Mouse (Mus musculus): Measurements from ENCODE around the gene Krtap10-10. TPM values are rescaled to one million over a fixed set of nuclear protein-coding genes. Genes with fewer than 3 reads are reported as not detected.

Krtap10-10 gene
- polyA plus RNA-seq, 1 experiment from 2014 or later: not detected

- no peaks in the 10 kb centered on the region for H3K36me3 ChIP-seq (replicated peaks)
- H3K4me2 ChIP-seq: no peak overlapping the region
- ATAC-seq (ENCODE audit: insufficient read depth): no peak
- H3K4me3 ChIP-seq (replicated peaks): no peak overlapping the region
- H3K27me3 ChIP-seq: no peaks in the 10 kb centered on the region
- no peaks in the 10 kb centered on the region for H3K4me1 ChIP-seq (replicated peaks)
- H3K9ac ChIP-seq: no peak overlapping the region
- H3K9me3 ChIP-seq (replicated peaks): no peaks in the 10 kb centered on the region
- 80% methylated on average over 4 of the region's 4 CpGs for WGBS (ENCODE audit: insufficient replicate concordance)
- no peak overlapping the region for H3K27ac ChIP-seq (replicated peaks)
These were observed 17.2 kb upstream of the Krtap10-10 start for GRCm38 (mm10) chr10:77818523-77818922.

- Histone ChIP-seq H3K4me1 (replicated peaks) (no peaks in the 10 kb centered on the region), H3K27me3 (no peaks in the 10 kb centered on the region), H3K4me2 (no peak overlapping the region), H3K36me3 (replicated peaks) (no peaks in the 10 kb centered on the region), H3K9ac (no peak overlapping the region), H3K4me3 (replicated peaks) (no peak overlapping the region), H3K9me3 (replicated peaks) (no peaks in the 10 kb centered on the region), H3K27ac (replicated peaks) (no peak overlapping the region)
- WGBS (ENCODE audit: insufficient replicate concordance): 46% methylated on average over 4 of the region's 4 CpGs
- no peak for ATAC-seq (ENCODE audit: insufficient read depth)
These were observed 16.5 kb upstream of the Krtap10-10 start for GRCm38 (mm10) chr10:77819203-77819602.

DNA sequence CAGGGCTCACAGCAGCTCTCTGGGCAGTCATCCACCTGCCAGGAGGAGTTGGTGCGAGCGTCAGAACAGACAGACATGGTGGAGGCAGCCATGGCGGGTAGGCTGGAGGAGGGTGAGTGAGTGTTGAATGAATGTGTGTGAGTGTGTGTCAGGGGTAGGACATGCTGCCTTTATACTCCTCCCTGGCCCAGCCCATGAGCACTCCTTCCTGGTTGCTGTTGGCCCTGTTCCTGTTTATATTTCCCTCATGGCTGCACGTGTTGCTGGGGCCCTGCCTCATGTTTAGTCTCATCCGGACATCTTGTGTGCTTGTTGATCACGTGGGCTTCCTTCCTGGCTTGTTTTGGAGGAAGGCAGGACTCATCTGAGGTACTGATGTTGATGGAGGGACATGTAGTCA is 8.8 kb upstream of the Krtap10-10 start, which contains the start of gene Krtap10-4:
TSS of gene Krtap10-4 (minus strand) at position 145 of the 400 bp plus-strand sequence.
- H3K36me3 ChIP-seq (replicated peaks): no peaks in the 10 kb centered on the region
- H3K27me3 ChIP-seq: no peaks in the 10 kb centered on the region
- H3K4me2 ChIP-seq: no peak within 1 kb of the TSS
- 39% methylated on average over 6 of the region's 6 CpGs for WGBS (ENCODE audit: insufficient replicate concordance)
- no peak within 1 kb of the TSS for H3K27ac ChIP-seq (replicated peaks)
- H3K4me1 ChIP-seq (replicated peaks): no peaks in the 10 kb centered on the region
- no peak for ATAC-seq (ENCODE audit: insufficient read depth)
- no peak within 1 kb of the TSS for H3K4me3 ChIP-seq (replicated peaks)
- H3K9me3 ChIP-seq (replicated peaks): no peaks in the 10 kb centered on the region
- H3K9ac ChIP-seq: no peak within 1 kb of the TSS

DNA sequence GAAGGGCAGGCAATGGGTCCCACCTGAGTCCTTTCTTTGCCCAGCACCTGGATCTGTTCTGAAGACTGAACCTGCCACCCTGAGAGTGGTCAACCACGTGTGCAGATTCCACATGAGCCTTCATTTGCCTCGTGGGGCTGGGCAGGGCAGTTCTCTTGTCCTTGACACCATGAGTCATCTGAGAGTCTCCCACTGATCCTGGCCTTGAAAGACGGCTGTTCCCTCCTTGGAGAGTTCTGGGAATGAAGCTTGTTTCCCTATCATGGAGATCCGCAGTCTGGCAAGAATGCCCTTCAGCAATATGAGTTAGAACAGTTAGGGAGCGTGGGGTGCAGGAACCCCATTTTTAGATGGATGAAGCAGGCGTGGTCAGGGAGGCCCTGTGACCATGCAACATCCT is 3.3 kb downstream of the Krtap10-10 start:
- H3K4me3 ChIP-seq (replicated peaks): no peak overlapping the region
- no peaks in the 10 kb centered on the region for H3K27me3 ChIP-seq
- no peaks in the 10 kb centered on the region for H3K36me3 ChIP-seq (replicated peaks)
- H3K9ac ChIP-seq: no peak overlapping the region
- no peak for ATAC-seq (ENCODE audit: insufficient read depth)
- no peaks in the 10 kb centered on the region for H3K9me3 ChIP-seq (replicated peaks)
- WGBS (ENCODE audit: insufficient replicate concordance): 50% methylated on average over 6 of the region's 6 CpGs
- H3K4me1 ChIP-seq (replicated peaks): no peaks in the 10 kb centered on the region
- H3K4me2 ChIP-seq: no peak overlapping the region
- no peak overlapping the region for H3K27ac ChIP-seq (replicated peaks)

DNA sequence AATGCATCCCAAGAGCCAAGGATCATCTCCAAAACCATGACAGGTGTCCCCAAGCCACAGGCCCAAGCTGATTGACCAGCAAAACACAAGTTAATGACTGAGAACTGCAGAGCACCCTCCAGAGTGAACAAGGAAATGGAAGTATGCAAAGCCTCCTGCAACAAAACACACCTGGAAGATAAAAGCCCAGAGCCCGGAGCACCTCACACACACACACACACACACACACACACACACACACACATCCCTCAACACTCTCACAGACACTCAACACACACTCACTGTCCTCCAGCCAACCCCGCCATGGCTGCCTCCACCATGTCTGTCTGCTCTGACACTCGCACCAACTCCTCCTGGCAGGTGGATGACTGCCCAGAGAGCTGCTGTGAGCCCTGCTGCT is 10.8 kb downstream of the Krtap10-10 start, which contains the start of gene Gm36176:
TSS of gene Gm36176 (plus strand) at position 301 of the 400 bp plus-strand sequence.
- ATAC-seq (ENCODE audit: insufficient read depth): no peak
- WGBS (ENCODE audit: insufficient replicate concordance): 42% methylated on average over 3 of the region's 3 CpGs
- Histone ChIP-seq H3K4me1 (replicated peaks) (no peaks in the 10 kb centered on the region), H3K4me2 (no peak within 1 kb of the TSS), H3K27me3 (no peaks in the 10 kb centered on the region), H3K9ac (no peak within 1 kb of the TSS), H3K4me3 (replicated peaks) (no peak within 1 kb of the TSS), H3K36me3 (replicated peaks) (no peaks in the 10 kb centered on the region), H3K27ac (replicated peaks) (no peak within 1 kb of the TSS), H3K9me3 (replicated peaks) (no peaks in the 10 kb centered on the region)

DNA sequence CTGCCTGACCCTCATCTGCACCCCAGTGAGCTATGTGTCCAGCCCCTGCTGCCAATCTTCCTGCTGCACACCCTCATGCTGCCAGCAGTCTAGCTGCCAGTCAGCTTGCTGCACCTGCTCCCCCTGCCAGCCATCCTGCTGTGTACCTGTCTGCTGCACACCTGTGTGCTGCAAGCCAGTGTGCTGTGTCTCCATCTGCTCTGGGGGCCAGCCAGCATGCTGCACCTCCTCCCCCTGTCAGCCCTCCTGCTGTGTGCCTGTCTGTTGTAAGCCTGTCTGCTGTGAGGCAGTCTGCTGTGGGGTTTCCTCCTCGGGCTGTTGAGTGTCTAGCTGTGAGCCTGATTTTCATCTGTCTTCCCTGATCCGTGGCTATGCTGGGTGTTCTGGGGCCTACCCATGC is 11.2 kb downstream of the Krtap10-10 start:
- Histone ChIP-seq H3K27ac (replicated peaks) (no peak overlapping the region), H3K9me3 (replicated peaks) (no peaks in the 10 kb centered on the region), H3K9ac (no peak overlapping the region), H3K27me3 (no peaks in the 10 kb centered on the region), H3K4me2 (no peak overlapping the region), H3K36me3 (replicated peaks) (no peaks in the 10 kb centered on the region), H3K4me1 (replicated peaks) (no peaks in the 10 kb centered on the region), H3K4me3 (replicated peaks) (no peak overlapping the region)
- no peak for ATAC-seq (ENCODE audit: insufficient read depth)
- WGBS (ENCODE audit: insufficient replicate concordance): 28% methylated on average over 2 of the region's 2 CpGs

DNA sequence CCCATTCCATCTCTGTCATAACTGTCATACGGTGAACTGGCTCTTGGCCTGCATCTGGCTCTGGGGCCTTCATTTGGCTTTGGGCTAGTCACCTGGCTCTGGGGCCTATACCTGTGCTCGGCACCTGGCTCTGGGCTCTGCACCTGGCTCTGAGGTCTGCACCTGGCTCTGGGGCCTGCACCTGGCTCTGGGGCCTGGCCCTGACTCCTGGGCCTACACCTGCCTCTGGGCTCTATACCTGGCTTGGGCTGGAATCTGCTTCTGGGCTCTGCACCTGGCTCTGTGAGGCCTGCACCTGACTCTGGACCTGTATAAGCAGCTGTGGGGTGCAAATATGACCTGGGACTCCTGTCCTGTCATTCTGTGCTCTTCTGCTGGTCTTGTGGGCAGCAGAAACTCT is 11.8 kb downstream of the Krtap10-10 start:
- no peak overlapping the region for H3K4me3 ChIP-seq (replicated peaks)
- no peaks in the 10 kb centered on the region for H3K4me1 ChIP-seq (replicated peaks)
- H3K9ac ChIP-seq: no peak overlapping the region
- no peak for ATAC-seq (ENCODE audit: insufficient read depth)
- no peaks in the 10 kb centered on the region for H3K9me3 ChIP-seq (replicated peaks)
- no peak overlapping the region for H3K27ac ChIP-seq (replicated peaks)
- no peak overlapping the region for H3K4me2 ChIP-seq
- H3K36me3 ChIP-seq (replicated peaks): no peaks in the 10 kb centered on the region
- H3K27me3 ChIP-seq: no peaks in the 10 kb centered on the region
- 68% methylated on average over 2 of the region's 2 CpGs for WGBS (ENCODE audit: insufficient replicate concordance)

GRCm38 (mm10) chr10:77852559-77852958 is 16.8 kb downstream of the Krtap10-10 start, which contains the start of gene Gm10318:
TSS of gene Gm10318 (plus strand) at chr10:77852859.
- WGBS (ENCODE audit: insufficient replicate concordance): 57% methylated on average over 9 of the region's 9 CpGs
- Histone ChIP-seq H3K27ac (replicated peaks) (no peak within 1 kb of the TSS), H3K27me3 (no peaks in the 10 kb centered on the region), H3K9me3 (replicated peaks) (no peaks in the 10 kb centered on the region), H3K4me3 (replicated peaks) (no peak within 1 kb of the TSS), H3K4me2 (no peak within 1 kb of the TSS), H3K36me3 (replicated peaks) (no peaks in the 10 kb centered on the region), H3K9ac (no peak within 1 kb of the TSS), H3K4me1 (replicated peaks) (no peaks in the 10 kb centered on the region)
- no peak for ATAC-seq (ENCODE audit: insufficient read depth)

GRCm38 (mm10) chr10:77861675-77862074 is 25.9 kb downstream of the Krtap10-10 start, which contains the start of gene Gm3285:
TSS of gene Gm3285 (plus strand) at chr10:77861975.
- ATAC-seq (ENCODE audit: insufficient read depth): no peak
- Histone ChIP-seq H3K4me3 (replicated peaks) (no peak within 1 kb of the TSS), H3K27ac (replicated peaks) (no peak within 1 kb of the TSS), H3K9ac (no peak within 1 kb of the TSS), H3K36me3 (replicated peaks) (no peaks in the 10 kb centered on the region), H3K27me3 (no peaks in the 10 kb centered on the region), H3K9me3 (replicated peaks) (0 out of 2 replicates have a peak, but pooled peaks cover 3% of the 10 kb centered on the region), H3K4me1 (replicated peaks) (no peaks in the 10 kb centered on the region), H3K4me2 (no peak within 1 kb of the TSS)
- WGBS (ENCODE audit: insufficient replicate concordance): 47% methylated on average over 7 of the region's 7 CpGs

DNA sequence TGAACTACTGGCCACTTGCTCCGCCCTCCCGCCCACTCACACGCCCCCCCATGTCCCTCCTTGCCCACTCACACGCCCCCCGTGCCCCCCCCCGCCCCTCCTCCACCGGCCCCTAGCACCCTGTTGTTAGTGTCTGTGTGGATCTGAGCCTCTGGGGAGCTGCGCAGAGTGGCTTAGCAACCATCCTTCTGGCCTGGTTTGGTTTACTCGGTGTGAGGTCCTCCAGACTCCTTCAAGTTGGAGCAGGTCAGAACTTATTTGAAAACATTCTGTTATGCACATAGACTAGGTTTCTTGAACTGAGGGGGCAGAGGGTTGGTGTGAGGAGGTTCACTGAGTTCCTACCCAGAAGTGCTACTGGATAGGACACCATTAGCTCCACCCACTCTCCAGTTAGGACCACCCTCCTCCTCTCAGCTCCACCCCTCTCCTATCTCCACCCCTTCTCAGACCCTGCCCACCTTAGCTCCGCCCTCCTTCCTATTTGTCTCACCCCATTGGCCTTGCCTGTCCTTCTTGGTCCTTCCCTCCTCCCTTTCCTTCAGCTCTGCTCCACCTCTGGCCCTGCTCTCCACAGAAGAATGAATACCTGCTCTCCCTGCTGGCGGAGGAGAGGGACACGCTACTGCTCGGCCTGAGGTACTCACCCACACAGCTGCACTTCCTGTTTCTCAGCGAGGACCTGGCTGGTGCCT is 28.5 kb downstream of the Krtap10-10 start:
- Histone ChIP-seq H3K9ac (no peak overlapping the region), H3K4me3 (replicated peaks) (no peak overlapping the region)

DNA sequence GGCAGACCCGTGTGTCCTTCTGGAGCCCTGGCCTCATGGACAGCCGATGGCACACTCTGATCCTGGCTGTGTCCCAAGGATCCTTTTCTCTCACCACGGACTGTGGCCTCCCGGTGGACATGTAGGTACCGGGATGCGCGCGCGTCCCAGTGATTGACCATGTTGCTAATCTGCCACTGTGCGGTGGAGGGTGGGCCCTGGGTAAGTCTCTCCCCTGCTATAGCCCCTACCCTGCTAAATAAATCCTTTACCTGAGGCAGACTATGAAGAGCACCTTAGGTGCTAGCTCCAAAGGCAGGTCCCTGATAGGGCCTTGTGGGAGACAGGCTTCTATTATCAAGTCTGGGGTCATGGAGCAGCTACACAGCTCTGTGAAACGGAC is 29.0 kb downstream of the Krtap10-10 start:
- Histone ChIP-seq H3K36me3 (replicated peaks) (no peaks in the 10 kb centered on the region), H3K9me3 (replicated peaks) (no peaks in the 10 kb centered on the region), H3K9ac (no peak overlapping the region), H3K4me3 (replicated peaks) (no peak overlapping the region), H3K27ac (replicated peaks) (no peak overlapping the region), H3K27me3 (no peaks in the 10 kb centered on the region), H3K4me1 (replicated peaks) (no peaks in the 10 kb centered on the region), H3K4me2 (peak overlapping the region; percentile 41)
- WGBS (ENCODE audit: insufficient replicate concordance): 28% methylated on average over 11 of the region's 11 CpGs
- ATAC-seq (ENCODE audit: insufficient read depth): no peak

More for the DNA sequence above, 28.5 kb downstream of the Krtap10-10 start:
- no peak overlapping the region for H3K27ac ChIP-seq (replicated peaks)
- peak overlapping the region; percentile 41 for H3K4me2 ChIP-seq
- no peaks in the 10 kb centered on the region for H3K27me3 ChIP-seq
- peak; percentile 34; the same call in 1 of the 2 replicates for ATAC-seq (ENCODE audit: insufficient read depth)
- no peaks in the 10 kb centered on the region for H3K9me3 ChIP-seq (replicated peaks)
- 19% methylated on average over 14 of the region's 14 CpGs for WGBS (ENCODE audit: insufficient replicate concordance)
- H3K36me3 ChIP-seq (replicated peaks): no peaks in the 10 kb centered on the region
- no peaks in the 10 kb centered on the region for H3K4me1 ChIP-seq (replicated peaks)

DNA sequence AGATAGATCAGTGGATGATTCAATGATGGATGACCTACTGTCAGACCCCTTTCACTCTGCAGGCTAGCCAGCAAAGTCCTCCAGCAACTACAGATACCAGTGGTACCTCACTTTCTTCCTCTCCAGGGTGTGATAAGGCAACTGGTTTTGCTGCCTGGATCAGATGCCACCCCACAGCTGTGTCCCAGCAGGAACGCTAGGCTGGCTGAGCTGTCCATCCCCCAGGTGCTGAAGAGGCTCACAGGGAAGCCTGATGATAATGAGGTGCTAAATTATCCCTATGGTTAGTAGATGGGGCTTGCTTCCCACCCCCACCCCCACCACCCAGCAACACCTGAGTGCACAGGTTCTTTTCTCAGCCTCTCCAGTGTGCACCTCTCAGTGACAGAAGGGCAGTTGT is 31.8 kb downstream of the Krtap10-10 start:
- 3% methylated on average over 1 of the region's 1 CpGs for whole genome bisulfite sequencing (ENCODE audit: insufficient replicate concordance)
- Histone ChIP-seq H3K36me3 (replicated peaks) (no peaks in the 10 kb centered on the region), H3K4me2 (no peak overlapping the region), H3K27me3 (no peaks in the 10 kb centered on the region), H3K9ac (no peak overlapping the region), H3K9me3 (replicated peaks) (no peaks in the 10 kb centered on the region), H3K4me1 (replicated peaks) (no peaks in the 10 kb centered on the region), H3K4me3 (replicated peaks) (no peak overlapping the region), H3K27ac (replicated peaks) (no peak overlapping the region)
- ATAC-seq (ENCODE audit: insufficient read depth): no peak
